10 mouse cellular contexts compared by ENCODE assay signal in the genomic region with DNA sequence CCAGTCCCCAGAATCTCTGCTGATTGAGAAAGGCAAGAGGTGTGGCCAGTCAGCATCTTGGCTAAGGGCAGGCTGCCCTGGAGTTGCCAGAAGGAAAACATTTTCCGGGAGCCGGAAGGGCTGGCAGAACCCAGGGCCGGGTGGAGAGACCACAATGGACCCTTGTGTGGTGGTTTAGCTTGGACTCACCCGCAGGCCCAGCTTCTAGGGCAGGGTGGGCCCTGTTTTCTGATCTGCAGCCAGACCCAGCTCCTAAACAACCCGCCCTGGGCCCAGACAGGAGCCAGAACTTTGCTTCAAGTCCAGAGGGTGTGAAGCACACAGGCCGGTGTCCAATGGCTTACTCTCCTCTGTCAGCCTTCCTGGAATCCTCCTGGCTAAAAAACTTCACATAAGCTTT. TPM values are rescaled to one million over a fixed set of nuclear protein-coding genes. Genes with fewer than 3 reads are reported as not detected.
A peak's percentile ranks its signal among the peaks of the same experiment; 100 is the strongest.
DNase-seq lines count a peak whose midpoint lies in the region; TF ChIP-seq lines count a peak whose summit lies in the region.
"Had no signal": no experiment of that assay in that cellular context is flagged by ENCODE, and none has a peak within 500 bp of the region (broad histone marks: within the 10 kb centered on the region; RNA-seq: fewer than 3 reads in every experiment).

No protein-coding gene starts in this region.

- TF ChIP-seq CTCF in lung, adult 2 months (IDR thresholded peaks at IDR 0.05; ENCODE audit: insufficient read depth, low read length): no peak
- no peak for TF ChIP-seq CTCF in cortical plate, adult 2 months (IDR thresholded peaks at IDR 0.05; ENCODE audit: extremely low read depth, insufficient read depth, low read length)

- no peak overlapping the region for H3K4me3 ChIP-seq in lung, adult 2 months (replicated peaks; ENCODE audit: extremely low read depth, low read depth, low read length)
- H3K4me3 ChIP-seq in cortical plate, adult 2 months (ENCODE audit: insufficient read depth, low read length): no peak overlapping the region
- H3K4me3 ChIP-seq: erythroblast, embryonic 14.5 days had no signal

- TF ChIP-seq POLR2A in lung, adult 2 months (IDR thresholded peaks at IDR 0.05; ENCODE audit: borderline replicate concordance, extremely low read depth, low read depth, low read length): no peak
- no peak for TF ChIP-seq POLR2A in cortical plate, adult 2 months (IDR thresholded peaks at IDR 0.05; ENCODE audit: extremely low read depth, insufficient read depth, low read length)

- H3K4me1 ChIP-seq in lung, adult 2 months (ENCODE audit: control insufficient read depth, insufficient read depth, low read length): no peaks in the 10 kb centered on the region
- no peaks in the 10 kb centered on the region; the same call in 1 of the 2 replicates for H3K4me1 ChIP-seq in cortical plate, adult 2 months (ENCODE audit: control insufficient read depth, insufficient read depth, low read length)

- H3K27ac ChIP-seq in cortical plate, adult 2 months (ENCODE audit: insufficient read depth, low read length): 0 out of 2 replicates have a peak overlapping the region, but pooled peaks have one; percentile 7
- H3K27ac ChIP-seq: liver, embryonic 13.5 days had no signal

- 54% methylated on average over 6 of the region's 6 CpGs for WGBS in lung, adult 2 months

- peak; percentile 38 for DNase-seq in lung, adult 2 months
- DNase-seq in lung, postnatal 14 days: no peak
- peak; percentile 59 to 68 for DNase-seq in heart, postnatal 36 days
- peak; percentile 15 to 27 for DNase-seq in right cerebral cortex, adult 2 months (ENCODE audit: low spot score in 2 of 2)
- no peak for DNase-seq in spleen, postnatal 10 days (ENCODE audit: low spot score in 2 of 2)
- DNase-seq in kidney, adult 9 months: no peak
- no peak for DNase-seq in kidney, adult 8-10 months
- DNase-seq: liver, embryonic 13.5 days had no signal

- intact Hi-C loops in heart, postnatal 36 days (cut with DNase I): loop anchor here (2.0 kb wide), 1 partner anchor 47 kb away; no protein-coding TSS in a partner anchor

RNA-seq across cellular contexts. Expression of a gene that starts 30.4 kb away (rescaled TPM):
- 10.9 and 14.7 TPM in 2 replicates for polyA plus RNA-seq in lung, adult 2 months (2012; rRNA removed)
- 20.4 and 21.8 TPM in 2 replicates for polyA plus RNA-seq in cortical plate, adult 2 months (2012; rRNA removed)
- 10 to 100 TPM; 22.8 to 25.3 TPM for total RNA-seq in heart, postnatal 36 days (2021)

RNA-seq across cellular contexts. Expression of a gene that starts 49.6 kb away (rescaled TPM):
- polyA plus RNA-seq in lung, adult 2 months (2012; rRNA removed): 25.0 and 25.2 TPM in 2 replicates
- polyA plus RNA-seq in cortical plate, adult 2 months (2012; rRNA removed): 0.44 and 0.50 TPM in 2 replicates
- total RNA-seq in heart, postnatal 36 days (2021): 10 to 100 TPM; 19.6 to 28.4 TPM

Comparison
In these comparisons a context has a peak if more than half of its experiments do, and no peak if none do; other contexts are left out.
1. DNase-seq: peak in lung, adult 2 months (single experiment), heart, postnatal 36 days (2 of 2) and right cerebral cortex, adult 2 months (2 of 2); none in lung, postnatal 14 days (single experiment), spleen, postnatal 10 days (0 of 2), kidney, adult 9 months (single experiment) and kidney, adult 8-10 months (0 of 2).
2. RNA of a gene that starts 49.6 kb away (polyA plus RNA-seq): 25.0 to 25.2 TPM in lung, adult 2 months; 0.44 to 0.50 TPM in cortical plate, adult 2 months; every median in the first group is over 10 times any median in the second.